Comparison of ENCODE assay signal across 9 mouse cellular contexts in genomic region chr2:29582415-29582814, GRCm38 (mm10). TPM values are rescaled to one million over a fixed set of nuclear protein-coding genes. Genes with fewer than 3 reads are reported as not detected.
DNase-seq lines count a peak whose midpoint lies in the region; ATAC-seq and TF ChIP-seq lines count a peak whose summit lies in the region.
"Had no signal": no experiment of that assay in that cellular context is flagged by ENCODE, and none has a peak within 500 bp of the region (broad histone marks: within the 10 kb centered on the region; RNA-seq: fewer than 3 reads in every experiment).

No protein-coding gene starts in this region.

- 4% methylated on average over 7 of the region's 7 CpGs for WGBS in forebrain, embryonic 11.5 days

- peak; percentile 82 for DNase-seq in CD4-positive, CD25-positive, alpha-beta regulatory T cell, adult 2 months (ENCODE audit: low read depth, low spot score)
- peak; percentile 90 for DNase-seq in brain, embryonic 14.5 days (ENCODE audit: low read depth)
- DNase-seq in forebrain, embryonic 11.5 days (ENCODE audit: low spot score) = peak; percentile 86
- DNase-seq in layer of hippocampus, postnatal 14 days (ENCODE audit: low spot score in 2 of 2) = peak; percentile 76 to 81
- peak; percentile 72 for DNase-seq in right cerebral cortex, postnatal 4 days

- TF ChIP-seq POLR2A in brain, embryonic 14.5 days (IDR thresholded peaks at IDR 0.05; ENCODE audit: borderline replicate concordance, extremely low read depth, insufficient read depth, insufficient read length, poor library complexity, severe bottlenecking) = no peak

- H3K4me1 ChIP-seq in forebrain, embryonic 11.5 days (replicated peaks; ENCODE audit: control insufficient read depth, insufficient read depth, low read length) = peaks cover 4% of the 10 kb centered on the region; the same call in 1 of the 2 replicates

- no peak overlapping the region for H3K27ac ChIP-seq in forebrain, embryonic 11.5 days (ENCODE audit: low read depth, low read length)
- H3K27ac ChIP-seq: neural tube, embryonic 12.5 days had no signal

- no peaks in the 10 kb centered on the region for H3K9me3 ChIP-seq in forebrain, embryonic 11.5 days (ENCODE audit: control insufficient read depth, low read length)
- H3K9me3 ChIP-seq: neural tube, embryonic 12.5 days had no signal

- H3K4me2 ChIP-seq in forebrain, embryonic 11.5 days (ENCODE audit: low read depth, low read length, severe bottlenecking) = no peak overlapping the region
- H3K4me2 ChIP-seq: neural tube, embryonic 12.5 days had no signal

- H3K9ac ChIP-seq in forebrain, embryonic 11.5 days (ENCODE audit: low read length) = no peak overlapping the region
- H3K9ac ChIP-seq: neural tube, embryonic 12.5 days had no signal

- H3K36me3 ChIP-seq in forebrain, embryonic 11.5 days (ENCODE audit: control insufficient read depth, insufficient read depth, low read length) = no peaks in the 10 kb centered on the region
- H3K36me3 ChIP-seq: neural tube, embryonic 12.5 days had no signal

- TF ChIP-seq CTCF in brain, embryonic 14.5 days (IDR thresholded peaks at IDR 0.05; ENCODE audit: borderline replicate concordance, extremely low read depth, insufficient read depth, insufficient read length) = peak; percentile 99

- ATAC-seq in CD4-positive, CD25-positive, alpha-beta regulatory T cell, adult 4 months = no peak
- no peak for ATAC-seq in forebrain, embryonic 11.5 days (replicated peaks; ENCODE audit: low FRiP score)
- ATAC-seq in hematopoietic stem cell, adult 5-6 weeks (replicated peaks in 1 of 2; ENCODE audit: insufficient read depth in 1 of 2, low FRiP score in 2 of 2, low TSS enrichment in 1 of 2, low read depth in 1 of 2, poor library complexity in 2 of 2, severe bottlenecking in 2 of 2) = peak; percentile 91 to 93
- ATAC-seq in megakaryocyte, adult 5-6 weeks (ENCODE audit: poor library complexity, severe bottlenecking) = peak; percentile 91

- no peaks in the 10 kb centered on the region for H3K27me3 ChIP-seq in forebrain, embryonic 11.5 days (ENCODE audit: control insufficient read depth, insufficient read depth, low read length)
- H3K27me3 ChIP-seq: neural tube, embryonic 12.5 days had no signal

- no peak overlapping the region for H3K4me3 ChIP-seq in forebrain, embryonic 11.5 days (ENCODE audit: low read depth, low read length)
- H3K4me3 ChIP-seq: neural tube, embryonic 12.5 days had no signal

RNA-seq across cellular contexts. Expression of gene Rapgef1, which starts 37.1 kb away (rescaled TPM):
- polyA plus RNA-seq in CD4-positive, CD25-positive, alpha-beta regulatory T cell, adult 4 months (2017; shearing (Covaris generic)) = 10 to 100 TPM; 28.7 to 35.9 TPM
- 94.9 and 101 TPM in 2 replicates for polyA plus RNA-seq in brain, embryonic 14.5 days (2012; rRNA removed)
- 23.0 and 26.2 TPM in 2 replicates for polyA plus RNA-seq in forebrain, embryonic 11.5 days (2014; fragmentation: Nextera tagmentation; extraction: Ambion mirVana)
- 30.3 and 32.4 TPM in 2 replicates for total RNA-seq in hematopoietic stem cell, adult 5-6 weeks (2017)
- total RNA-seq in layer of hippocampus, postnatal 14 days (2021) = 100 to 1,000 TPM; 118 to 128 TPM
- total RNA-seq in megakaryocyte, adult 5-6 weeks (2015) = 20.1 and 20.2 TPM in 2 replicates
- total RNA-seq in megakaryocyte, adult 5-6 weeks (2017) = 22.7 and 22.8 TPM in 2 replicates

Comparison
In these comparisons a context has a peak if more than half of its experiments do, and no peak if none do; other contexts are left out.
1. ATAC-seq: peak in hematopoietic stem cell, adult 5-6 weeks (2 of 2) and megakaryocyte, adult 5-6 weeks (single experiment); none in CD4-positive, CD25-positive, alpha-beta regulatory T cell, adult 4 months (single experiment) and forebrain, embryonic 11.5 days (single experiment).
2. Peak in every context shown above with its lines, with median percentiles within 50 percentile points of each other: DNase-seq.